Mouse (Mus musculus) midbrain, embryonic 10.5 days (tissue): ENCODE measurements around the gene Tnxb. TPM values are rescaled to one million over a fixed set of nuclear protein-coding genes. Genes with fewer than 3 reads are reported as not detected.
"Not testable (repeated sequence)": the region's sequence is repeated elsewhere in the genome, so short reads cannot be mapped to it uniquely, and the experiment has no call there.

Experiments used
- DNase-seq: peaks from one replicate; pipeline ENCODE4 v3.0.0-alpha.2; 2017; ENCODE audit warnings: low spot score
- H3K27ac ChIP-seq: fragments of 300-500 bp; sonication (generic); replicated peaks from 2 replicates; pipeline ENCODE4 v1.5.1; 2016; ENCODE audit warnings: mild to moderate bottlenecking
- H3K27me3 ChIP-seq: fragments of 300-500 bp; sonication (generic); 2 replicates; pipeline ENCODE4 v1.6.1; 2016; ENCODE audit warnings: low read depth, mild to moderate bottlenecking; ENCODE audit not compliant: poor library complexity, severe bottlenecking
- H3K36me3 ChIP-seq: fragments of 300-500 bp; sonication (generic); 2 replicates; pipeline ENCODE4 v1.6.1; 2016; ENCODE audit warnings: mild to moderate bottlenecking, moderate library complexity
- H3K4me1 ChIP-seq: fragments of 300-500 bp; sonication (generic); 2 replicates; pipeline ENCODE4 v1.6.1; 2016
- H3K4me3 ChIP-seq: fragments of 300-500 bp; sonication (generic); 2 replicates; pipeline ENCODE4 v1.5.1; 2016; ENCODE audit warnings: mild to moderate bottlenecking, moderate library complexity
- H3K9me3 ChIP-seq: fragments of 300-500 bp; sonication (generic); replicated peaks from 2 replicates; pipeline ENCODE4 v1.6.1; 2016; ENCODE audit warnings: mild to moderate bottlenecking
- WGBS: fragments of 180-500 bp; shearing (Covaris S2); methylation state at CpG from one replicate; pipeline ENCODE4 v1.1.7; 2016; 5-methylcytosine and 5-hydroxymethylcytosine counted together
- polyA plus RNA-seq: library from polyadenylated mRNA; unstranded; fragments of >200 nt; fragmentation: Nextera tagmentation; extraction: Ambion mirVana; gene quantifications from 2 replicates; pipeline ENCODE4 v1.2.1, GENCODE M21; 2016

The Tnxb gene
- polyA plus RNA-seq, 1 experiment from 2014 or later: not detected

- not testable (repeated sequence) for H3K36me3 ChIP-seq, H3K4me3 ChIP-seq, H3K27me3 ChIP-seq, DNase-seq, H3K27ac ChIP-seq, H3K9me3 ChIP-seq, H3K4me1 ChIP-seq
- 79% methylated on average over 5 of the region's 5 CpGs for WGBS
Observed at GRCm38 (mm10) chr17:34714908-34715445, 44.6 kb downstream of the Tnxb start.

GRCm38 (mm10) chr17:34715451-34715850 is 45.1 kb downstream of the Tnxb start:
- H3K4me3 ChIP-seq, H3K4me1 ChIP-seq, DNase-seq, H3K36me3 ChIP-seq, H3K27me3 ChIP-seq, H3K9me3 ChIP-seq, H3K27ac ChIP-seq: not testable (repeated sequence)
- 86% methylated on average over 7 of the region's 7 CpGs for WGBS

GRCm38 (mm10) chr17:34716247-34716646 is 45.9 kb downstream of the Tnxb start:
- H3K27me3 ChIP-seq: no peaks in the 10 kb centered on the region
- H3K9me3 ChIP-seq: no peaks in the 10 kb centered on the region
- H3K4me3 ChIP-seq: no peak overlapping the region
- 88% methylated on average over 15 of the region's 15 CpGs for WGBS
- no peaks in the 10 kb centered on the region for H3K4me1 ChIP-seq
- no peaks in the 10 kb centered on the region for H3K36me3 ChIP-seq
- H3K27ac ChIP-seq: no peak overlapping the region
- no peak for DNase-seq

- DNase-seq: no peak
- Histone ChIP-seq H3K4me3 (no peak overlapping the region), H3K27ac (no peak overlapping the region), H3K36me3 (no peaks in the 10 kb centered on the region), H3K9me3 (no peaks in the 10 kb centered on the region), H3K27me3 (no peaks in the 10 kb centered on the region), H3K4me1 (no peaks in the 10 kb centered on the region)
- 88% methylated on average over 11 of the region's 11 CpGs for WGBS
Observed at GRCm38 (mm10) chr17:34717401-34717800, 47.1 kb downstream of the Tnxb start.

- H3K4me1 ChIP-seq, H3K36me3 ChIP-seq, H3K27ac ChIP-seq, H3K27me3 ChIP-seq, H3K9me3 ChIP-seq, DNase-seq, H3K4me3 ChIP-seq: not testable (repeated sequence)
- 80% methylated on average over 8 of the region's 8 CpGs for WGBS
Observed at GRCm38 (mm10) chr17:34719886-34720285, 49.6 kb downstream of the Tnxb start.

- not testable (repeated sequence) for H3K4me3 ChIP-seq, H3K27me3 ChIP-seq, DNase-seq, H3K4me1 ChIP-seq, H3K9me3 ChIP-seq, H3K27ac ChIP-seq, H3K36me3 ChIP-seq
- 89% methylated on average over 4 of the region's 4 CpGs for WGBS
Observed at GRCm38 (mm10) chr17:34722238-34722637, 51.9 kb downstream of the Tnxb start.

GRCm38 (mm10) chr17:34723066-34723465 is 52.7 kb downstream of the Tnxb start:
- DNase-seq: no peak

DNA sequence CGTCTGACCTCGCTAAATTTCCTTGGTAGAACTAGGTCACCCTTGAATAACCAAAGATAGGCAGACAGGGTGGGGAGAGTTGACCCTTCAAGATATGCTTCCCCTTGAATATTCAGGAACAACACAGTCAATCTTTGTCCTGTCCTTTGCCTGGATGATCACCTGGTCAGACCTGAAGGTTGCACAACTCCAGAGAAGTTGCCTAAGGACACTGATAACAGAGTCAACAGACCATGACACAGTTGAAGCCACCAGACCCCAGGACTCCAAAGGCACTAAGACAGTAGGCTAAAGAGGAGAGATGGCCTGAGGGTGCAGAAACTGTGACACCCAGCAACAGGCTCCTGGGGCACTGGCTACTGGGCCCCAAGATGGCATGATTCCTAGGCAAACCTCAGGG is 57.6 kb downstream of the Tnxb start:
- Histone ChIP-seq H3K27me3 (no peaks in the 10 kb centered on the region), H3K4me1 (no peaks in the 10 kb centered on the region), H3K36me3 (no peaks in the 10 kb centered on the region), H3K4me3 (no peak overlapping the region), H3K9me3 (peaks cover 6% of the 10 kb centered on the region), H3K27ac (no peak overlapping the region)
- no peak for DNase-seq
- 85% methylated on average over 2 of the region's 2 CpGs for WGBS

More at GRCm38 (mm10) chr17:34723066-34723465, 52.7 kb downstream of the Tnxb start:
- Histone ChIP-seq H3K27me3 (no peaks in the 10 kb centered on the region), H3K27ac (no peak overlapping the region), H3K36me3 (no peaks in the 10 kb centered on the region), H3K4me1 (no peaks in the 10 kb centered on the region), H3K4me3 (no peak overlapping the region), H3K9me3 (peaks cover 8% of the 10 kb centered on the region)
- 72% methylated on average over 4 of the region's 4 CpGs for WGBS

- WGBS: 84% methylated on average over 11 of the region's 11 CpGs
- not testable (repeated sequence) for H3K27ac ChIP-seq, H3K9me3 ChIP-seq
Observed at GRCm38 (mm10) chr17:34729155-34729554, 58.8 kb downstream of the Tnxb start.

DNA sequence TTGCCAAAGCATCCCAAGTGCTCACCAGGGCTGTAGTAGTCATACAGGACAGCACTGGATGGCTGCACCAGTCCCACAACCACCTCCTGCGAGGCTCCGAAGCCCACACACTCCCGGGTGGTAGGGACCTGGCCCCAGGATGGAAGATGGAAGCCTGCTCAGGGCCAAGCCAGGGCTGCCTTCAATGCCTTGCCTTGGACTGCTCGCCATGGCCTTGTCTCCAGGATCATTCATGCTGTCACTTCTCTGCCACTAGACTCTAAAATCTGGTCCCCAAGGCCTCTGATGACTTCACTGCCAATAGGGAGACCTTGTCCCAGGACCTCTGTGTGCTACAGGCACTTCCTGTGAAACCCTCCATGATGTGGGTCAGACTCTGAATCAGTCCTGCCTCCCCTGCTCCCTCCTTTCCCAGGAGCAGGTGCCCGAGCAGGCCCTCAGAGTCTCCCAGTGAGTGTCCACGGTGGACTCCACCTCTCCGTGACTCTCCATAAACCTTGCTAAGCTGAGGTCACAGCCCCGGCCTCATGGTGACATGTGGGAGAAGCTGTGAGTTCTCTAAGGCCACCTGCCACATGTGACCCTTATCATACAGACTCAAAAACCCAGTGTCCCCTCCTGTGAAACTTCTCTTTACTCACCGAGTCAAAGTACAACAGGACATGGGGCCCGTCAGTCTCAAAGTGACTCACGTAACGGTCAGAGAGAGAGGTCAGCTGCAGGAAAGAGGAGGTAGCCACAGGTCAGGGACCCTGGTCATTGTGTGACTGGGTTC is 59.6 kb downstream of the Tnxb start:
- not testable (repeated sequence) for H3K4me3 ChIP-seq, H3K27ac ChIP-seq, DNase-seq, H3K27me3 ChIP-seq, H3K9me3 ChIP-seq, H3K4me1 ChIP-seq, H3K36me3 ChIP-seq
- WGBS: 89% methylated on average over 12 of the region's 12 CpGs

More at GRCm38 (mm10) chr17:34729155-34729554, 58.8 kb downstream of the Tnxb start:
- not testable (repeated sequence) for H3K36me3 ChIP-seq, DNase-seq, H3K4me1 ChIP-seq, H3K4me3 ChIP-seq, H3K27me3 ChIP-seq

GRCm38 (mm10) chr17:34737466-34737865 is 67.1 kb downstream of the Tnxb start:
- H3K27ac ChIP-seq, DNase-seq, H3K9me3 ChIP-seq, H3K4me1 ChIP-seq, H3K27me3 ChIP-seq, H3K4me3 ChIP-seq, H3K36me3 ChIP-seq: not testable (repeated sequence)
- 80% methylated on average over 5 of the region's 5 CpGs for WGBS

- H3K4me1 ChIP-seq, H3K9me3 ChIP-seq, H3K4me3 ChIP-seq, H3K36me3 ChIP-seq, H3K27me3 ChIP-seq, DNase-seq, H3K27ac ChIP-seq: not testable (repeated sequence)
- WGBS: 90% methylated on average over 7 of the region's 7 CpGs
Observed at GRCm38 (mm10) chr17:34739708-34740107, 69.4 kb downstream of the Tnxb start.

DNA sequence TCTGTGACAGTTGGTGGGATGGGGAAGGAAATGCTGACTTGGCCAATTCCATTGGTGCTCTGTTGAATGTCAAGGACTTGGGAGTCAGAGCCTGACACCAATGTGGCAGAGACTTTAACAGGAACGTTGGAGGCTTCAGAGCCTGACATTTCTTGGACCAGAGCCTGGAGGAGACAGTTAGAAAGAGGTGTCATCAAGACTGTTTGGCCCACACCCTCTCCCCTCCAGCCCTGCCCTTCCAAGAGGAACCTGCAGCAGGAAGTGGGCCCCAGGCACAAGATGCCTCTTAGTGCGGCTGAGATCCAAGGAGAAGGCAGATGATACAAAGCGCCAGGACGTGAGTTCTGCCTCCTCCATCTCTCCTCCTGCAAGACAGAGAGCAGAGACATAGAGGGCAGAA is 69.9 kb downstream of the Tnxb start:
- no peaks in the 10 kb centered on the region for H3K9me3 ChIP-seq
- H3K4me1 ChIP-seq: no peaks in the 10 kb centered on the region
- no peaks in the 10 kb centered on the region for H3K27me3 ChIP-seq
- no peaks in the 10 kb centered on the region for H3K36me3 ChIP-seq
- H3K4me3 ChIP-seq: no peak overlapping the region
- WGBS: 76% methylated on average over 4 of the region's 4 CpGs
- no peak for DNase-seq
- no peak overlapping the region for H3K27ac ChIP-seq
